Mouse (Mus musculus): Measurements from ENCODE around the gene Chmp6. TPM values are rescaled to one million over a fixed set of nuclear protein-coding genes. Genes with fewer than 3 reads are reported as not detected.
A peak's percentile ranks its signal among the peaks of the same experiment; 100 is the strongest.

The Chmp6 gene
- total and polyA plus RNA-seq, 3 experiments: 58.3 to 76.7 TPM; not detected in 1

DNA sequence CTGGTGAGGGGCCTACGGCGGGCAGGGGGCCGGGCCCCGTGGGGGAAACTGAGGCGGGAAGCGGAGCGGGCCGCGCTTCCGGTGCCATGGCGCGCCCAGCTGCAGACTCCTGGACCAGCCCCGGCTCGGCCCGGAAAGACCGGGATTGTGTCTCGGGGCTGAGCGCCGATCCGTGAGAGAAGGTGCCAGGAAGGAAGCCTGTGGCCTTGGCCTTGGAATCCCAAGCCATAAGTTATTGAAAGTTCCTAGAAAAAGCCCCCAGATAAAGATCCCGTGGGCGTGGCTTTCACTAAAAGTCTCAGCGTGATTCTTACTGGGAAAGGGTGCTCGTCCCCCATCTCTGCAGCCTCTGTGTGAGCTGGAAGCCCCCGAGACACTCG, 684 bp downstream of the Chmp6 start:
- TF ChIP-seq MYC (IDR thresholded peaks at IDR 0.05; ENCODE audit: low read depth, low read length) (0 out of 2 replicates have a peak, but pooled peaks have one; percentile 4), JUND (IDR thresholded peaks at IDR 0.05; ENCODE audit: low read depth, low read length) (no peak), ZMIZ1 (IDR thresholded peaks at IDR 0.05; ENCODE audit: low read depth, low read length) (no peak), ETS1 (IDR thresholded peaks at IDR 0.05; ENCODE audit: low read depth, low read length) (no peak; the same call in 1 of the 2 replicates), ZNF384 (IDR thresholded peaks at IDR 0.05; ENCODE audit: low read depth, low read length) (no peak), GABPA (IDR thresholded peaks at IDR 0.05; ENCODE audit: low read depth, low read length) (no peak), SIN3A (IDR thresholded peaks at IDR 0.05; ENCODE audit: low read length) (peak; percentile 15), USF1 (IDR thresholded peaks at IDR 0.05; ENCODE audit: low read depth, low read length) (no peak), GATA1 (IDR thresholded peaks at IDR 0.05; ENCODE audit: low read depth, low read length) (peak; percentile 52; the same call in 1 of the 2 replicates), HCFC1 (IDR thresholded peaks at IDR 0.05; ENCODE audit: low read depth, low read length) (peak; percentile 22; the same call in 1 of the 2 replicates), POLR2AphosphoS2 (IDR thresholded peaks at IDR 0.05; ENCODE audit: low read length) (no peak), RAD21 (IDR thresholded peaks at IDR 0.05; ENCODE audit: low read depth, low read length) (no peak)
- Histone ChIP-seq H3K9me3 (replicated peaks; ENCODE audit: insufficient read depth, low read length) (no peaks in the 10 kb centered on the region), H3K27me3 (ENCODE audit: control insufficient read depth in 1 of 2, insufficient read depth in 2 of 2, low read length in 2 of 2) (no peaks in the 10 kb centered on the region), H3K4me3 (ENCODE audit: control insufficient read depth in 1 of 2, insufficient read depth in 1 of 2, low read depth in 2 of 2, low read length in 2 of 2) (peak overlapping the region; percentile 86 to 89), H3K27ac (ENCODE audit: control insufficient read depth, low read depth, low read length) (peak overlapping the region; percentile 42), H3K79me2 (ENCODE audit: control insufficient read depth, insufficient read depth, low read length, poor library complexity) (peaks cover 5% of the 10 kb centered on the region; the same call in 1 of the 2 replicates), H3K9ac (ENCODE audit: control insufficient read depth, low read depth, low read length, poor library complexity, severe bottlenecking) (peak overlapping the region; percentile 90), H3K36me3 (ENCODE audit: control insufficient read depth in 1 of 2, insufficient read depth in 2 of 2, low read length in 2 of 2) (no peaks in the 10 kb centered on the region), H3K4me1 (ENCODE audit: control insufficient read depth in 1 of 2, insufficient read depth in 2 of 2, low read length in 2 of 2) (peaks cover 0 to 22% of the 10 kb centered on the region in 2 experiments; a peak in 3 of 4 replicates)
- no peak for DNase-seq (ENCODE audit: low read depth, low spot score)

DNA sequence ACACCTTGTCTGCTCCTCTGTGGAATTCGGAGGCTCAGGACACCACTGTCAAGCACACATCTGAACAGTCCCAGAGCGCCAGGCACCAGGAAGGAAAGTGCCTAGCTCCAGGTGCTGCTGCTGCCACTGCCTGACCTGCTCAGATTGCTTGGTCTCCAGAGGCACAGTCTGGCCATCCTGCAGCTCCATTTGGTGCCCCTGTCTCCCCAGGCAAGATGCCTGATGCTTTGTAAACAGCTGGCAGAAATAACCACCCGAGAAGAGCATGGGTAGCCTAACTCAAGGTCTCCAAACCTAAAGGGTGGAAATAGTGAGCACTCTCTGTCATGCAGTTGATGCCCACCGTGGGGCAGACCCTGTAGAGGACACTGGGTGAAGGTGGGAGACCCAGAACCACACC, 1.1 kb downstream of the Chmp6 start:
- Histone ChIP-seq H3K79me2 (ENCODE audit: control insufficient read depth, insufficient read depth, low read length, poor library complexity) (peaks cover 5% of the 10 kb centered on the region; the same call in 1 of the 2 replicates), H3K4me3 (ENCODE audit: control insufficient read depth in 1 of 2, insufficient read depth in 1 of 2, low read depth in 2 of 2, low read length in 2 of 2) (peak overlapping the region; percentile 86 to 89), H3K27me3 (ENCODE audit: control insufficient read depth in 1 of 2, insufficient read depth in 2 of 2, low read length in 2 of 2) (no peaks in the 10 kb centered on the region), H3K9ac (ENCODE audit: control insufficient read depth, low read depth, low read length, poor library complexity, severe bottlenecking) (peak overlapping the region; percentile 90), H3K36me3 (ENCODE audit: control insufficient read depth in 1 of 2, insufficient read depth in 2 of 2, low read length in 2 of 2) (no peaks in the 10 kb centered on the region), H3K9me3 (replicated peaks; ENCODE audit: insufficient read depth, low read length) (no peaks in the 10 kb centered on the region), H3K4me1 (ENCODE audit: control insufficient read depth in 1 of 2, insufficient read depth in 2 of 2, low read length in 2 of 2) (peaks cover 0 to 19% of the 10 kb centered on the region in 2 experiments; a peak in 3 of 4 replicates), H3K27ac (ENCODE audit: control insufficient read depth, low read depth, low read length) (no peak overlapping the region)
- no peak for DNase-seq (ENCODE audit: low read depth, low spot score)
- TF ChIP-seq CHD2 (IDR thresholded peaks at IDR 0.05; ENCODE audit: low read length): no peak
- no peak for TF ChIP-seq RAD21 (IDR thresholded peaks at IDR 0.05; ENCODE audit: low read depth, low read length)
- TF ChIP-seq CHD1 (IDR thresholded peaks at IDR 0.05; ENCODE audit: low read depth, low read length): no peak
- no peak for TF ChIP-seq USF2 (IDR thresholded peaks at IDR 0.05; ENCODE audit: borderline replicate concordance in 1 of 2, insufficient read depth in 1 of 2, low read depth in 1 of 2, low read length in 2 of 2)
- TF ChIP-seq MAFK (IDR thresholded peaks at IDR 0.05; ENCODE audit: borderline replicate concordance, low read depth, low read length): no peak
- TF ChIP-seq TCF12 (IDR thresholded peaks at IDR 0.05; ENCODE audit: low read depth, low read length): no peak
- TF ChIP-seq MEF2A (IDR thresholded peaks at IDR 0.05; ENCODE audit: extremely low read depth, insufficient replicate concordance, low read depth, low read length, poor library complexity, severe bottlenecking): no peak
- TF ChIP-seq POLR2AphosphoS5 (IDR thresholded peaks at IDR 0.05; ENCODE audit: borderline replicate concordance, low read depth, low read length): no peak
- no peak for TF ChIP-seq BHLHE40 (IDR thresholded peaks at IDR 0.05; ENCODE audit: borderline replicate concordance, low read depth, low read length)
- TF ChIP-seq POLR2A (IDR thresholded peaks at IDR 0.05; ENCODE audit: control insufficient read depth in 1 of 2, insufficient read depth in 1 of 2, low read depth in 1 of 2, low read length in 2 of 2, poor library complexity in 1 of 2): no peak
- no peak for TF ChIP-seq E2F4 (IDR thresholded peaks at IDR 0.05; ENCODE audit: borderline replicate concordance, low read depth, low read length)
- no peak for TF ChIP-seq GABPA (IDR thresholded peaks at IDR 0.05; ENCODE audit: low read depth, low read length)
- TF ChIP-seq HCFC1 (IDR thresholded peaks at IDR 0.05; ENCODE audit: low read depth, low read length): no peak
- no peak for TF ChIP-seq SIN3A (IDR thresholded peaks at IDR 0.05; ENCODE audit: low read length)
- no peak for TF ChIP-seq MXI1 (IDR thresholded peaks at IDR 0.05; ENCODE audit: low read depth, low read length)
- no peak for TF ChIP-seq NELFE (IDR thresholded peaks at IDR 0.05; ENCODE audit: low read depth, low read length)
